Mouse (Mus musculus) Muller cell, postnatal 12 days (primary cell): ENCODE measurements around the gene Kcnn4.

Source experiments
- DNase-seq: peaks from one replicate; pipeline ENCODE4 v3.0.0-alpha.2; 2015; ENCODE audit errors: inconsistent ontology term

Kcnn4 gene

GRCm38 (mm10) chr7:24366716-24367632 is 3.1 kb upstream of the Kcnn4 start:
- DNase-seq = no peak

DNA sequence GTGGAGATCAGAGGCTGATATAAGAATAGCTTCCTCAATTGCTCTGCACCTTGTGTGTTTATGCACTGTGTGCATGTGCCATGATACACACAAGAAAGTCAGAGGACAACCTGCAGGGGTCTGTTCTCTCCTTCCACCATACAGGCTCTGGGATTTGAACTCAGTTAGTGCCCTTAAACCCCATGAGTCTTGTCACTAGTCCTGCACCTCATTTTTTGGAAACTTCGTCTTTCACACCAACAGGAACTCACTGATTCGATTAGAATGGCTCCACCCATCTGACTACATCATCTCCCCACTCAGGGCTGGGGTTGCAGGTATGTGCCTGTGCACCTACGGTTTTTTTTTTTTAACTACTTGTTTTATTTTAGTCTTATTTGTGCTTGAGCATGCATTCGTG is 1.8 kb upstream of the Kcnn4 start:
- DNase-seq = no peak

GRCm38 (mm10) chr7:24368946-24369345 is 1.1 kb upstream of the Kcnn4 start:
- no peak for DNase-seq

DNA sequence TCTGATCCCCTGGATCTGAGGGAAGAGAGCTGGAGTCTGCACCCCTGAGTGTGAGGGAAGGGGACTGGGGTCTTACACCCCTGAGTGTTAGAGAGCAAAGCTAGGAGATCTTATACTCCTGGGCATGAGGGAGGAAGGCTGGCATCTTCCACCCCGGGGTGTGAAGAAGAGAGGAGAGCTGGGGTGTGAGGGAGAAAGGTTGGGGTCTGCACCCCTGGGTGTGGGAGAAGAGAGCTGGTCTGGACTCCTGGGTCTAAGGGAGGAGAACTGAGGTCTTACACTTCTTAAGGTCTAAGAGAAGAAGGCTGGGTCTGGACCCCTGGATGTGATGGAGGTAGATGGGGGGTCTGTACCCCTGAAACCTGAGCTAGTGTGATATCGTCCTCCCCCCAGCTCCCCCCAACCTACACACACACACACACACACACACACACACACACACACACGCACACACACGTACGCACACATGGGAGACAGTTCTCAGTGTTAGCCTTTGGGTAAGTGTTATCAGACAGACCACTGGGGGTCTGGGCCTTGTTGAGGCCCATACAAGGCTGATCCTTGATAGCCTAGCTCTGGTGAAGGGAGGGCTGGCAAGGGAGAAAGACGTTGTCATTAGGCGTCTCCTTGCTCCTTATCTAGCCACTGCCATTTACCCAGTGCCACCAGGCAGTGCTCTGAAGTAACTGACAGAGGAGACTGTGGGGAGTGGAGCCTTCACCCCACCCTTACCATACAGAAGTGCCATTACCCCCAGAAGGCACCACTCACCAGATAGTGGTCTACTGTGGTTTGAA is 1.1 kb downstream of the Kcnn4 start:
- no peak for DNase-seq

GRCm38 (mm10) chr7:24371809-24372145 is 1.7 kb downstream of the Kcnn4 start:
- DNase-seq = no peak

GRCm38 (mm10) chr7:24372300-24372699 is 2.2 kb downstream of the Kcnn4 start:
- no peak for DNase-seq

DNA sequence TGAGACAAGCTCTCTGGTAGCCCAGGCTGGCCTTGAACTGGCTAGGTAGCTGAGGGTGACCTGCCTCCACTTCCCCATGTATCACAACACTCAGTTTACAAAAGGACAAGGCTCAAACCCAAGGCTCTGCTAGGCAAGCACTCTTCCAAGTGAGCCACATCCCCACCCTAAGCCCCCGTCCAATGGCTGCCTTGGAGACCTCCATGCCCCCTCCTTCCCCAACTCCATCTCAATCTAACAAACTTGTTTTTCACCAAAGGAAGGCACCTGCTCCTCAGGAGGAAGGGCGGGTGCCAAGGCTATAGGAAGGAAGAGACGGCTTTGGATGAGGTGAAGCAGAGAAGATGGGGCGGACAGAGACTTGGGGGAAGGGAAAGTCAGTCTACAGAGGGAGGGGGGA is 2.7 kb downstream of the Kcnn4 start:
- no peak for DNase-seq

DNA sequence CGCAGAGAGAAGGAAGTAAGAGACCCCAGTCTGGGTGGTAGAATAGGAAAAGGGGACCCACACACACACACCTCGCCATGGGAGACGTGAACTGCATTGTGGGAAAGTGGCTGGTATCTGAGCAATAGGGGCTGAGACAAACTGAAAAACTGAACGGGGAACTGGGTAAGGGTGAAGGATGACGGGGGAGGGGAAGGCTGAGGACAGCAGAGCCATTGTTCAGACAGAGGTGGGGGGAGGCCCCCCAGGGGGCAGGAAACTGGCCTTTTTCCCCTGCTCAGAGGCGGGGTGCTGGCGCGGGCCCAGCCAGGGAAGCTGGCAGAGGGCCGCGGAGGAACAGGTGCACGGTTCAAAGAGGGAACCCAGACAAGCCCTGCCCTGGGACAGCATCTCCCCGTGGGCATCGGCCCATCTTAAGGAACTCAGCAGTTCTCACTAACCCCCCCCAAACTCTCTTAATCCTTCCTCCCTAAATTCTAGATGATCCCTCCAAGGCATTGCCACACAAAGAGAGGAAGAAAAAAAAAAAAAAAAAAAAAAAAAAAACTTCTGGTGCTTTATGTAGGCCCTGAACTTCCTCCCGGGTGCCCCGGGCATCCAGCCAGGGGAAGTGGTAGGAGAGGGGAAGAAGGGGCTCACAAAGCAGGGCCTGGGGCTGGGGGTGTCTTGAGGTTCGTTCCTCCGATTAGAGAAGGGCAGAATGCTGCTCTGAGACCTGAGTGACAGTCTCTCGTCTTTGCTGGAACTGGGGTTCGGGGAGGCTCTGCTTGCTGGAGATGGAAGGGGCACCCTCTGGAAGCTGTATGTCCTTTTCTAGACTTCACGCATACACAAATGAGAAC is 3.7 kb downstream of the Kcnn4 start:
- peak; percentile 32 for DNase-seq

DNA sequence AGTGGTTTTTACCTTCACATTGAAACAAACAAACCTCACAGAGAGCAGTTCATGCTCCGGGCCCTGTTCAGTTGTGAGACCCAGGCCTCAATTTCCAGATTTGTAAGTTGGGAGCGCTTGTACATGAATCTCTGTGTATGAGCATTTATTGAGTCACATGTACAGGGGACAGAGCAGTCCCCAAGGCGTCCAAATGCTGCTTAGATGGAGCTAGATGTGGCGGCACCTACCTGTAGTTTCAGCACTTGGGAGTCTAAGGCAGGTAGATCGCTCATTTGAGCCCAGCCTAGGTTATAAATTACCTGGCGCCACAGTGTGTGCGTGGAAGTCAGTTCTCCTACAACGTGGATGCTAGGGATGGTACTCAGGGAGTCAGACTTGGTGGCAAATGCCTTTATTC is 6.4 kb downstream of the Kcnn4 start:
- DNase-seq = no peak

DNA sequence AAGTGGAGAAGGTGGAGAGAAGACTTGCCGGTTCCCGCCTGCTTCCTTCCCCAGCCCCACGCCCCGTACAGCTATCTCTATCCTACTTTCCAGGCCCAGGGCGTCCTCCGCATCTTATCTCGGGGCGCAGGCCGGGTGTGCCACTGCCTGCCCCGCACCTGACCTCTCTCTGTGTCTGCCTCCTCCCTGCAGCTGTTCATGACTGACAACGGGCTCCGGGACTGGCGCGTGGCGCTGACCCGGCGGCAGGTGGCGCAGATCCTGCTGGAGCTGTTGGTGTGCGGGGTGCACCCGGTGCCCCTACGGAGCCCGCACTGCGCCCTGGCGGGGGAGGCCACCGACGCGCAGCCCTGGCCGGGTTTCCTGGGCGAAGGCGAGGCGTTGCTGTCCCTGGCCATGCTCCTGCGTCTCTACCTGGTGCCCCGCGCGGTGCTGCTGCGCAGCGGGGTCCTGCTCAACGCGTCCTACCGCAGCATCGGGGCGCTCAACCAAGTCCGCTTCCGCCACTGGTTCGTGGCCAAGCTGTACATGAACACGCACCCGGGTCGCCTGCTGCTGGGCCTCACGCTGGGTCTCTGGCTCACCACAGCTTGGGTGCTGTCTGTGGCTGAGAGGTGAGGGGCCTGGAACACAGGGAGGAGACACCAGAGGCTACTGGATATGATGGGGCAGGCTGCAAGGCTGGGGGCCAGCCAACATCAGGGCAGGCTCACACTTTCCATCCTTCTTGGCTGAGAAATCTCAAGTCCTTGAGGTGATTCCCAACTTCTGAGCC is 7.2 kb downstream of the Kcnn4 start:
- peak; percentile 59 for DNase-seq

DNA sequence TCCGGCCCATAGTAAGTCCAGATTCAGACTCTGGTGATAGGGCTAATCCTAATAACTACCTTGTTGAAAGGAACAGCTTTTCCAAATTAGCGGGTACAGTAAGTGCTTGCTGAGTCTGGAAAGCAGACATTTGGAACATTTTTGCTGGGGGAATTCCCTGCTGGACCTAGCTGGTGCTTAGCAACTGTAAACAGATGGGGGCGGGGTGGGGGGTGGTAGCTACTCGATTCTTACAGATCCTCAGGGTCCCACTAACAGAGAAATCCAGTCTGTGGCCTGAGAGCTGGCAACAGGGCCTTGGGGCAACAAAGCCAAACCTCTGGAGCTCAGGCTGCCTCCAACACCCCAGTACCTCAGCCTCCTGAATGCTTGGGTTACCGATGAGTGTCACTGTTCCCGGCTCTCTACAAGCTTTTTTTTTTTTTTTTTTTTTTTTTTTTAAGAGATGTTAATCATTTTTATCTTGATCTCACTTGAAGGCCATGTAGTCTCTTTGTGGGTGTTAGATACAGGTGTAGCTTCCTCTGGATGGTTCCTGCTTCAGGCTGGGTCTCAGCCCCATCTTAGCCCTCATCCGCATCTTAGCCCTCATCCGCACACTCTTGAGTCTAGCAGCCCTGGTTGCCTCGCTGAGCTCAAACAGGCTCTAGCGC is 8.1 kb downstream of the Kcnn4 start:
- DNase-seq = peak; percentile 29

DNA sequence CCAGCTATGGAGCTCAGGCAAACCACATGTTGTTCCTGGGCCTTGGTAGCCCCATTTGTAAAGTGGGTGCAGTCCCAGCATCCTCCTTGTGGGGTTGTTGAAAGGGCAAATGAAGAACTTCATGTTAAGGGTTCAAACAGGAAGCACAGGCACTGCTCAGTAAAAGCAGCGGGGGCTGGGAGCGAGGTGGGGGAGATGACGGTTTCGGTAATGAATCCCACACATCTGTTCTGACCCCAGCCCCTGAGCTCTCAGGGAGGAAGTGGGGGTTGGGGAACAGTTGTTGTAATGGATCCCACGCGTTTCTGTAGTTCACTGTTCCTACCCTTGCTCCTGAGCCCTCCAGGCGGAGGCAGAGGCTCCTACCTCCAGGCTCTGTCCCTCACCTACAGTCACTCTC is 9.9 kb downstream of the Kcnn4 start:
- no peak for DNase-seq

- DNase-seq = no peak
Measured at GRCm38 (mm10) chr7:24380370-24380769, 10.3 kb downstream of the Kcnn4 start.

- no peak for DNase-seq
Measured at GRCm38 (mm10) chr7:24382730-24383372, 12.8 kb downstream of the Kcnn4 start.

DNA sequence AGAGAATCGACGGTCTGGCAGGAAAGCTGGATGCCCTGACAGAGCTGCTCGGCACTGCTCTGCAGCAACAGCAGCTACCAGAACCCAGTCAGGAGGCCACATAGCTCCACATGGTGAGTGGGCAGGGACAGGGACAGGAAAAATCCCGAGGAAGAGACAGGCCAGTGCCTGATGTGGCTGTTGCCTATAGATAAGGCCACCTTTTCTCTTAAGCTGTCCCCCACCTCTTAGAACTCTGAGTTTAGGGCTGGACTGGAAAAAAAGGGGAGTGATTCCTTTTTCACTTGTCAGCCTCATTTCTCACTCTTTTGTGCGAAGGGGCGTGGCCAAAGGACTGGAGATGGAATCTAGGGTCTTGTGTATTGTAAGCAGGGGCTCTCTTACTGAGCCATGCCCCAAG is 14.0 kb downstream of the Kcnn4 start:
- DNase-seq = no peak

GRCm38 (mm10) chr7:24384827-24385226 is 14.8 kb downstream of the Kcnn4 start:
- peak; percentile 58 for DNase-seq

DNA sequence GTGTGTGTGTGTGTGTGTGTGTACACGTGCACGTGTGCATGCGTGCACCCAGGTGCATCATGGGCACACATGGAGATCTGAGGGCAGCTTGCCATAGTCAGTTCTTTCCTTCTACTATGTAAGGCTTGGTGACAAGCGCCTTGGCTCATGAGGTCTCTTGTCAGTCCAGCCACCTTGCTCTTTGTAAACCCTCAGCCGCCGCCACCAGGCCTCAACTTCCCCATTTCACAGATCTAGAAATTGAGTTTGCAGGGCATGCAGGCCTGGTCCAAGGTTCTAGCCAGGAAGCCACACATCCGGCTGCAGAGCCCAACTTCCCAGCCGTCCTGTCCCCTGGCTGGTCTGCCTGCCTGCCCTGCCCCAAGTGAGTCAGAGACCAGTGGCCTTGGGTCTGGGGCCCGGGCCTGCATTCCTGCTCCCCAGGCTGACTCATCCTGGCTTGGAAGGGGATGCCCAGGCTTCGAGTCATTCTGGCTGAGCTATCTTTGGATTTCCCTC is 17.0 kb downstream of the Kcnn4 start:
- peak; percentile 97 for DNase-seq

DNA sequence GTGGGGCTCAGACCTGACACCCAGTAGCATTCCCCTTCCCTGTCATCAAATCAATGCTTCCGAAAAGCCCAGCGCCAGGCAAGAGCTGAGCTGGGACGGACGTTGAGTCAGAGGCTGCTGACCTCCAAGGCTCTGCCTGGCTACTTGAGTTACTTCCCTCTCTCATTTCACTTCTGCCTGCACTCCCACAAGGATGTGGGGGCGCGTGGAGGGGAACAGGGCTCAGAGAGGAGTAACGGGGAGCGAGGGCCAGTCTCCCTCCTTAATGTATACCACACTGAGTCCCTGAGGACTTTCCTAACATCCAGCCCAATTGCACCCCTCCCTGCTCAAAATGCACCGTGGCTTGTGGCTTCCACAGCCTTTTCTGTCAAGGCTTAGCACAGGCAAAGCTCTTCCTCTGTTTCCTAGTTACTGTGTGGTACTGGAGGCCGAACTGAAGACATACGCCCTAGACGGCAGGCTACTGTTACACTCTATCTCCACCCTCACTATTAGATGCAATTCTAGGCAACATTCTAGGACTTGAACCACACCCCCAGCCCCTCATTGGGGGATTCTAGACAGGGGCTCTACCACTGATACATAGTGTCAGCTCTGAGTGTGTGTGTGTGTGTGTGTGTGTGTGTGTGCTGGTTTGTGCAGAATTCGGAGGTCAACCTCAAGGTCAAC is 19.6 kb downstream of the Kcnn4 start:
- DNase-seq = no peak

DNA sequence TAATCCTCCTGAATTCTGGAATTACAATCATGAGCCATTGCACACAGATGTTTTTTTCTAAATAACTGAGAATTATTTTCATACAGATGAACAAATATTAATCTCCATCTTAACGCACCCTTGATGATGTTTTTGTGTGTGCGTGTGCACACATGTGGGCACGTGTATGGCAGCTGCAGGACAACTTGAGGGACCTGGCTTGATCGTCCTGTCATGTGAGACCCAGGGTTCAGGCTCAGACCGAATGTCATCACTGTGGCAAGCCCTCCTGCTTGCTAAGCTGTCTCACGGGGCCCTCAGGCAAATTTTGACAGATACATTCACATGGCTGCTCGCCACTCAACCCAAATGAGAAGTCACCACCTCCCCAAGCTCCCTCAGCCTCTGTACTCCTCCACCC is 20.4 kb downstream of the Kcnn4 start:
- no peak for DNase-seq

- DNase-seq = no peak
Measured at GRCm38 (mm10) chr7:24391077-24391476, 21.0 kb downstream of the Kcnn4 start.
